11 mouse cellular contexts compared by ENCODE assay signal in the genomic region with DNA sequence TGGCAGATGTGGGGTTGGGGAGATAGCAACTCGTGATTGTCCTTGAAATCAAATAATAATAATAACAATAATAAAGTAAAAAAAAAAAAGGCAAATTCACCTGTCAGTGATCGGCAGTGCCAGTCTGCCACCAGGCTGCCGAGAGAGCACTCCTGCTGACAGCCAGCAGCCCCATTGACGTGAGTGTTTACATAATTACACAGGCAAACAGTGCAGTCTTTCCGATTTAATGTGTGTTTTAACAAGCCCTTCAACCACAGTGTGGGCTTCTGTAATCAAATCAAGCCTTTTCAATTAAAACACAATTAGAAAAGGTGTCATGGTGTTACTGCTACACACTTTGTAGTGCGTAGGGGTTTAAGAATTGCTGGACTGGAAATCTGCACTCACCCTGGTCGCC. TPM values are rescaled to one million over a fixed set of nuclear protein-coding genes. Genes with fewer than 3 reads are reported as not detected.
A peak's percentile ranks its signal among the peaks of the same experiment; 100 is the strongest.
DNase-seq lines count a peak whose midpoint lies in the region; ATAC-seq and TF ChIP-seq lines count a peak whose summit lies in the region.
"Had no signal": no experiment of that assay in that cellular context is flagged by ENCODE, and none has a peak within 500 bp of the region (broad histone marks: within the 10 kb centered on the region; RNA-seq: fewer than 3 reads in every experiment).

No protein-coding gene starts in this region.

- peak overlapping the region; percentile 37 for H3K4me2 ChIP-seq in forebrain, embryonic 12.5 days
- H3K4me2 ChIP-seq in forebrain, embryonic 15.5 days (replicated peaks) = no peak overlapping the region
- H3K4me2 ChIP-seq in kidney, embryonic 16.5 days (replicated peaks; ENCODE audit: low read depth, low read length) = peak overlapping the region; percentile 28
- peak overlapping the region; percentile 14; the same call in 1 of the 2 replicates for H3K4me2 ChIP-seq in forebrain, postnatal 0 days (ENCODE audit: low read depth)

- 14% methylated on average over 7 of the region's 7 CpGs for WGBS in forebrain, embryonic 12.5 days
- 6% methylated on average over 7 of the region's 7 CpGs for WGBS in forebrain, embryonic 15.5 days
- WGBS in kidney, embryonic 16.5 days = 16% methylated on average over 7 of the region's 7 CpGs
- WGBS in forebrain, postnatal 0 days = 11% methylated on average over 7 of the region's 7 CpGs

- no peak for DNase-seq in kidney, adult 8-10 months
- no peak for DNase-seq in forebrain, postnatal 0 days
- peak; percentile 41 for DNase-seq in lung, postnatal 36 days
- DNase-seq in cerebellum, adult 9-10 months = no peak
- no peak for DNase-seq in spleen, adult 18-20 months

- no peak overlapping the region for H3K9ac ChIP-seq in forebrain, embryonic 12.5 days
- H3K9ac ChIP-seq in forebrain, embryonic 15.5 days (replicated peaks) = no peak overlapping the region
- H3K9ac ChIP-seq in kidney, embryonic 16.5 days (replicated peaks; ENCODE audit: low read length) = no peak overlapping the region
- H3K9ac ChIP-seq in forebrain, postnatal 0 days = no peak overlapping the region

- peaks cover 15% of the 10 kb centered on the region for H3K4me1 ChIP-seq in forebrain, embryonic 12.5 days
- H3K4me1 ChIP-seq in forebrain, embryonic 15.5 days = peaks cover 11% of the 10 kb centered on the region
- no peaks in the 10 kb centered on the region for H3K4me1 ChIP-seq in kidney, embryonic 16.5 days (ENCODE audit: insufficient read depth, low read length)
- no peaks in the 10 kb centered on the region for H3K4me1 ChIP-seq in forebrain, postnatal 0 days (ENCODE audit: insufficient read depth)

- no peak for TF ChIP-seq CTCF in forebrain, postnatal 0 days (IDR thresholded peaks at IDR 0.05; ENCODE audit: low read depth)

- H3K36me3 ChIP-seq in forebrain, embryonic 12.5 days (replicated peaks) = no peaks in the 10 kb centered on the region
- no peaks in the 10 kb centered on the region for H3K36me3 ChIP-seq in forebrain, embryonic 15.5 days
- H3K36me3 ChIP-seq in kidney, embryonic 16.5 days (ENCODE audit: insufficient read depth, low read length) = no peaks in the 10 kb centered on the region
- H3K36me3 ChIP-seq in forebrain, postnatal 0 days (ENCODE audit: insufficient read depth) = no peaks in the 10 kb centered on the region

- no peak overlapping the region for H3K4me3 ChIP-seq in forebrain, embryonic 12.5 days (replicated peaks)
- H3K4me3 ChIP-seq in forebrain, embryonic 15.5 days = no peak overlapping the region
- H3K4me3 ChIP-seq in kidney, embryonic 16.5 days (ENCODE audit: low read length) = no peak overlapping the region
- H3K4me3 ChIP-seq in forebrain, postnatal 0 days (ENCODE audit: low read depth, low read length) = no peak overlapping the region

- H3K27me3 ChIP-seq in forebrain, embryonic 12.5 days = peaks cover 88% of the 10 kb centered on the region
- H3K27me3 ChIP-seq in forebrain, embryonic 15.5 days = peaks cover 10% of the 10 kb centered on the region; the same call in 1 of the 2 replicates
- peaks cover 8% of the 10 kb centered on the region for H3K27me3 ChIP-seq in kidney, embryonic 16.5 days (ENCODE audit: insufficient read depth, low read length)
- H3K27me3 ChIP-seq in forebrain, postnatal 0 days (ENCODE audit: insufficient read depth, low read length) = no peaks in the 10 kb centered on the region; the same call in 1 of the 2 replicates

- no peak overlapping the region for H3K27ac ChIP-seq in forebrain, embryonic 12.5 days
- H3K27ac ChIP-seq in forebrain, embryonic 15.5 days (replicated peaks) = no peak overlapping the region
- no peak overlapping the region for H3K27ac ChIP-seq in kidney, embryonic 16.5 days (ENCODE audit: low read length)
- H3K27ac ChIP-seq in forebrain, postnatal 0 days (ENCODE audit: low read depth, low read length) = no peak overlapping the region
- H3K27ac ChIP-seq: macrophage had no signal

- no peak for ATAC-seq in forebrain, embryonic 12.5 days (ENCODE audit: low FRiP score)
- ATAC-seq in forebrain, embryonic 15.5 days (replicated peaks) = no peak
- no peak for ATAC-seq in kidney, embryonic 16.5 days (ENCODE audit: low FRiP score, low TSS enrichment)
- ATAC-seq in forebrain, postnatal 0 days = peak; percentile 64

- no peaks in the 10 kb centered on the region for H3K9me3 ChIP-seq in forebrain, embryonic 12.5 days
- H3K9me3 ChIP-seq in forebrain, embryonic 15.5 days = no peaks in the 10 kb centered on the region
- no peaks in the 10 kb centered on the region for H3K9me3 ChIP-seq in kidney, embryonic 16.5 days (ENCODE audit: low read length)
- H3K9me3 ChIP-seq in forebrain, postnatal 0 days (ENCODE audit: low read length) = no peaks in the 10 kb centered on the region

RNA-seq across cellular contexts. Expression of a gene that starts 24.1 kb away (rescaled TPM):
- polyA plus RNA-seq in forebrain, embryonic 12.5 days (2016; fragmentation: Nextera tagmentation; extraction: Ambion mirVana) = 0.79 and 1.6 TPM in 2 replicates
- polyA plus RNA-seq in forebrain, embryonic 15.5 days (2015; fragmentation: Nextera tagmentation; extraction: Ambion mirVana) = 1.8 and 2.4 TPM in 2 replicates
- 0.64 and 0.85 TPM in 2 replicates for polyA plus RNA-seq in kidney, embryonic 16.5 days (2015; fragmentation: Nextera tagmentation; extraction: Ambion mirVana)
- 0.92 and 2.0 TPM in 2 replicates for total RNA-seq in forebrain, postnatal 0 days (2014; rRNA removed)
- polyA plus RNA-seq in forebrain, postnatal 0 days (2015; fragmentation: Nextera tagmentation; extraction: Ambion mirVana) = 1.0 and 2.0 TPM in 2 replicates
- total RNA-seq: gastrocnemius, adult 18-20 months had no signal
- polyA plus RNA-seq: large intestine, adult 2 months; macrophage had no signal

RNA-seq across cellular contexts. Expression of a gene that starts 24.3 kb away (rescaled TPM):
- 17.0 and 18.1 TPM in 2 replicates for polyA plus RNA-seq in forebrain, embryonic 12.5 days (2016; fragmentation: Nextera tagmentation; extraction: Ambion mirVana)
- 44.6 and 54.4 TPM in 2 replicates for polyA plus RNA-seq in forebrain, embryonic 15.5 days (2015; fragmentation: Nextera tagmentation; extraction: Ambion mirVana)
- 18.1 TPM in 2 replicates for polyA plus RNA-seq in kidney, embryonic 16.5 days (2015; fragmentation: Nextera tagmentation; extraction: Ambion mirVana)
- total RNA-seq in forebrain, postnatal 0 days (2014; rRNA removed) = 53.7 and 75.8 TPM in 2 replicates
- 45.5 and 52.6 TPM in 2 replicates for polyA plus RNA-seq in forebrain, postnatal 0 days (2015; fragmentation: Nextera tagmentation; extraction: Ambion mirVana)
- polyA plus RNA-seq: macrophage had no signal
